Mouse (Mus musculus): ENCODE measurements around the gene Srprb. TPM values are rescaled to one million over a fixed set of nuclear protein-coding genes. Genes with fewer than 3 reads are reported as not detected.
A peak's percentile ranks its signal among the peaks of the same experiment; 100 is the strongest.

Gene Srprb
- total and polyA plus RNA-seq, 2 experiments from 2014 or later, result 40.1 to 43.3 TPM

- ATAC-seq, result no peak
- Histone ChIP-seq H3K27ac (ENCODE audit: low read depth, low read length) (no peak overlapping the region), H3K9ac (no peak overlapping the region), H3K4me3 (ENCODE audit: low read depth, low read length) (no peak overlapping the region), H3K36me3 (ENCODE audit: insufficient read depth) (no peaks in the 10 kb centered on the region), H3K27me3 (ENCODE audit: insufficient read depth, low read length) (no peaks in the 10 kb centered on the region), H3K4me2 (ENCODE audit: low read depth) (no peak overlapping the region), H3K9me3 (ENCODE audit: low read length) (no peaks in the 10 kb centered on the region), H3K4me1 (ENCODE audit: insufficient read depth) (no peaks in the 10 kb centered on the region)
- 41% methylated on average over 6 of the region's 6 CpGs for WGBS
- no peak for DNase-seq
- TF ChIP-seq CTCF (IDR thresholded peaks at IDR 0.05; ENCODE audit: low read depth), result no peak
Measured at GRCm38 (mm10) chr9:103208802-103209423, 7.0 kb upstream of the Srprb start.

DNA sequence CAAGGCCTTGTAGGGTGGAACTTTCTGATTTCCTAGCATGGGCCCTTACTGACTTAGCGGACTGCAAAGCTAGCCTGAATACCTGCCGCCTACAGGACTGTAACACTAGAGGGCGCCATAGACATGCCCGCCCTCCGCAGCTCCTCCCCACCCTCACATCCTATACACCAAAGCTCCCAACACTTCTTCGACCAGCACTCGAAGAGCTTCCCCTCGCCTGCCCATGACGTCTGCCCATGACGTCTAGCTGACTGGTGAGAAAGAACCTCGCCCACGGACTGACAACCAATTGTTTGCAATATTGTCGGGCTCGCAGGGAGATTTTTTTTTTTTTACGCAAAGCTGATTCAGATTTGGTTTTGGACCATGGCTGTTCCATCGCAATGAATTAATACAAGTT, 5.9 kb upstream of the Srprb start:
- ATAC-seq (peak; percentile 87), DNase-seq (peak; percentile 81)
- Histone ChIP-seq H3K27ac (ENCODE audit: low read depth, low read length) (no peak overlapping the region), H3K27me3 (ENCODE audit: insufficient read depth, low read length) (no peaks in the 10 kb centered on the region), H3K4me1 (ENCODE audit: insufficient read depth) (no peaks in the 10 kb centered on the region), H3K9ac (no peak overlapping the region), H3K4me3 (ENCODE audit: low read depth, low read length) (peak overlapping the region; percentile 16; the same call in 1 of the 2 replicates), H3K4me2 (ENCODE audit: low read depth) (peak overlapping the region; percentile 37), H3K36me3 (ENCODE audit: insufficient read depth) (no peaks in the 10 kb centered on the region), H3K9me3 (ENCODE audit: low read length) (no peaks in the 10 kb centered on the region)
- peak; percentile 85 for TF ChIP-seq CTCF (IDR thresholded peaks at IDR 0.05; ENCODE audit: low read depth)
- 7% methylated on average over 16 of the region's 16 CpGs for WGBS

- Histone ChIP-seq H3K27ac (ENCODE audit: low read depth, low read length) (no peak overlapping the region), H3K4me3 (ENCODE audit: low read depth, low read length) (no peak overlapping the region), H3K4me2 (ENCODE audit: low read depth) (no peak overlapping the region), H3K9me3 (ENCODE audit: low read length) (no peaks in the 10 kb centered on the region), H3K4me1 (ENCODE audit: insufficient read depth) (peaks cover 5% of the 10 kb centered on the region; the same call in 1 of the 2 replicates), H3K36me3 (ENCODE audit: insufficient read depth) (no peaks in the 10 kb centered on the region), H3K27me3 (ENCODE audit: insufficient read depth, low read length) (no peaks in the 10 kb centered on the region), H3K9ac (no peak overlapping the region)
- WGBS, result 92% methylated on average over 5 of the region's 5 CpGs
- ATAC-seq (no peak), DNase-seq (no peak)
- no peak for TF ChIP-seq CTCF (IDR thresholded peaks at IDR 0.05; ENCODE audit: low read depth)
Measured at GRCm38 (mm10) chr9:103205786-103206185, 3.8 kb upstream of the Srprb start.

DNA sequence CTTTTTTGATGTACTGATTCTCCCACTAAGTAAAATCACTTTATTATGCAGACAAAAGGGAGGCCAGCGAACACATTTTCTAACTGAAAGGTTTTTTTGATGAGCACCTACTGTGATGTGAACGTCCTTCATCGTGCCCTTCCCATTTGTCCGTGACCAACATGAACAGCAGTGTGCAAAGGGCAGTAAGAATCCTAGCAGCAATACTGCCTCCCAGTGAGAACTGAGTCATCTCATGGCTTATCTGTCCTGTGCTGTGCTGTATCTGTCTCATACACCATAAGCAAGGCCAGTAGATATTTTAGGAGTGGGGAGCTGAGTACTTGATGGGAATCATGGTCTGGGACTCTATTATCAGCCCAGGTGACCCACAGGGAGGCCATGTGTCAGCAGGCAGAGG, 13.5 kb downstream of the Srprb start:
- no peak for TF ChIP-seq CTCF (IDR thresholded peaks at IDR 0.05; ENCODE audit: low read depth)

GRCm38 (mm10) chr9:103186747-103187146, 15.2 kb downstream of the Srprb start:
- Histone ChIP-seq H3K27me3 (ENCODE audit: insufficient read depth, low read length) (no peaks in the 10 kb centered on the region), H3K36me3 (ENCODE audit: insufficient read depth) (peaks cover 49% of the 10 kb centered on the region), H3K27ac (ENCODE audit: low read depth, low read length) (no peak overlapping the region), H3K9ac (no peak overlapping the region), H3K9me3 (ENCODE audit: low read length) (no peaks in the 10 kb centered on the region), H3K4me3 (ENCODE audit: low read depth, low read length) (no peak overlapping the region), H3K4me2 (ENCODE audit: low read depth) (no peak overlapping the region), H3K4me1 (ENCODE audit: insufficient read depth) (no peaks in the 10 kb centered on the region)
- ATAC-seq (no peak), DNase-seq (no peak)
- 56% methylated on average over 9 of the region's 9 CpGs for WGBS
- no peak for TF ChIP-seq CTCF (IDR thresholded peaks at IDR 0.05; ENCODE audit: low read depth)

More for the DNA sequence above, 13.5 kb downstream of the Srprb start:
- DNase-seq, result no peak
- H3K9me3 ChIP-seq (ENCODE audit: low read length), result no peaks in the 10 kb centered on the region
- H3K4me3 ChIP-seq (ENCODE audit: low read depth, low read length), result no peak overlapping the region
- peaks cover 56% of the 10 kb centered on the region for H3K36me3 ChIP-seq (ENCODE audit: insufficient read depth)
- ATAC-seq, result no peak
- no peak overlapping the region for H3K4me2 ChIP-seq (ENCODE audit: low read depth)
- no peak overlapping the region for H3K9ac ChIP-seq
- no peak overlapping the region for H3K27ac ChIP-seq (ENCODE audit: low read depth, low read length)
- no peaks in the 10 kb centered on the region for H3K27me3 ChIP-seq (ENCODE audit: insufficient read depth, low read length)
- WGBS, result 86% methylated on average over 4 of the region's 4 CpGs
- no peaks in the 10 kb centered on the region for H3K4me1 ChIP-seq (ENCODE audit: insufficient read depth)

GRCm38 (mm10) chr9:103185946-103186345, 16.0 kb downstream of the Srprb start:
- no peak for DNase-seq
- WGBS, result 83% methylated on average over 8 of the region's 8 CpGs

DNA sequence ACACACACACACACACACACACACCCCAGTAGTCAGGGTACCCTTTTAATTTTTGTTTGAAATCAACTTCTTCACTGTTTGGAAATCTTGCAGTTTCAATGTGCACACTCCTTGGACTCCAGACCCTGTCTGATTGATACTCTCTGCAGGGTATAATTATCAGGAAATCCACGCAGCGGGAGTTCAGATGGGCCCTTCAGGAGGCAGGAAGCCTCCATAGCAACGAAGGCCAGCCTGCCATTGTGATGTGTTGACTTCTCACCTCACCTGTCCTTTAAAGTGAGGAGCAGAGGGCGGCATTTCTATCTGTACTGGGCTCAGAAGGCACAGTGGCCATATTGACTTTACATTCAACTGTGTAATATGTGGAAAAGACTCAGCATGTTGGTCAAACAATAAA, 17.1 kb downstream of the Srprb start:
- peaks cover 31% of the 10 kb centered on the region for H3K36me3 ChIP-seq (ENCODE audit: insufficient read depth)
- H3K27me3 ChIP-seq (ENCODE audit: insufficient read depth, low read length), result no peaks in the 10 kb centered on the region
- ATAC-seq (no peak), DNase-seq (no peak)
- no peak overlapping the region for H3K4me2 ChIP-seq (ENCODE audit: low read depth)
- H3K4me1 ChIP-seq (ENCODE audit: insufficient read depth), result peaks cover 9% of the 10 kb centered on the region
- no peaks in the 10 kb centered on the region for H3K9me3 ChIP-seq (ENCODE audit: low read length)
- H3K27ac ChIP-seq (ENCODE audit: low read depth, low read length), result no peak overlapping the region
- TF ChIP-seq CTCF (IDR thresholded peaks at IDR 0.05; ENCODE audit: low read depth), result no peak
- 70% methylated on average over 4 of the region's 4 CpGs for WGBS
- no peak overlapping the region for H3K4me3 ChIP-seq (ENCODE audit: low read depth, low read length)
- no peak overlapping the region for H3K9ac ChIP-seq

More at GRCm38 (mm10) chr9:103185946-103186345, 16.0 kb downstream of the Srprb start:
- H3K4me2 ChIP-seq (ENCODE audit: low read depth), result no peak overlapping the region
- no peaks in the 10 kb centered on the region for H3K27me3 ChIP-seq (ENCODE audit: insufficient read depth, low read length)
- H3K9ac ChIP-seq, result no peak overlapping the region
- TF ChIP-seq CTCF (IDR thresholded peaks at IDR 0.05; ENCODE audit: low read depth), result no peak
- H3K4me3 ChIP-seq (ENCODE audit: low read depth, low read length), result no peak overlapping the region
- no peak for ATAC-seq
- H3K36me3 ChIP-seq (ENCODE audit: insufficient read depth), result peaks cover 42% of the 10 kb centered on the region
- no peak overlapping the region for H3K27ac ChIP-seq (ENCODE audit: low read depth, low read length)
- no peaks in the 10 kb centered on the region for H3K9me3 ChIP-seq (ENCODE audit: low read length)
- H3K4me1 ChIP-seq (ENCODE audit: insufficient read depth), result 0 out of 2 replicates have a peak, but pooled peaks cover under 1% of the 10 kb centered on the region
